Mouse (Mus musculus) bone marrow macrophage, adult 2 months (primary cell): ENCODE data around the gene Zhx3.

Experiments used
- CTCF ChIP-seq: IDR thresholded peaks from 2 replicates; pipeline ENCODE4 v1.5.1; 2012; ENCODE audit warnings: low read depth, mild to moderate bottlenecking, low read length, moderate library complexity
- POLR2A ChIP-seq: IDR thresholded peaks from 2 replicates; pipeline ENCODE4 v1.6.1; 2012; ENCODE audit warnings: mild to moderate bottlenecking, low read depth, low read length, borderline replicate concordance

DNA sequence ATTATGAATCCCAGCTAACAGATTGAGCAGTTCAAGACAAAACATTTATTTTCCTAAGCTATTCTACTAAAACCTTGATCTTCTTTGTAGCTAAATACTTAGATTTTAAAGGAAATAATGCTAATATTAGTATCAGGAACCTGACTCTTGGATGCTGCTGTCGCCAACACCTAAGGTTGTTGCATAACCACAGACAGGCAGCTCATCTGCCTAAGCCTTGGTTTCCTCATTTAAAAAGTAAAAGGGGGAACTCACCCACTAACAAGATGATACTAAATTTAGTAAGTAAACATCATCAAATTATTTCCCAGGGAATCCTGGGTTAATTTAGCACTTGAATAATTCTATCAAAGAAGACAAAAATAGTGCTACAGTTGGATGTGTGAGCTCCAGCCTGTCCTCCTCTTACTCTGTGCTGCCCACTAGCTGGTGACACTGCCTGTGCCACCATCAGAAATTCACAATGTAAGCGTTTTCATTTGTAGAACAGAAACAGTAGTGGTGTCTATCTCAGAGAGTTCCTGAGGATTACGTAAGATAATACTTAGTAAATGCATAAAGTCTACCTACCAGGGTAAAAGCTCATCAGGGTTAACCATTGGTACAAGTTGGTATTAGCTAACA is 23.1 kb downstream of the Zhx3 start:
- TF ChIP-seq POLR2A (no peak), CTCF (no peak)
